In genomic region chr1:168709017-168709681, GRCm38 (mm10) we compare ENCODE assay signal across 9 mouse cellular contexts.
DNase-seq lines count a peak whose midpoint lies in the region; ATAC-seq and TF ChIP-seq lines count a peak whose summit lies in the region.
"Had no signal": no experiment of that assay in that cellular context is flagged by ENCODE, and none has a peak within 500 bp of the region (broad histone marks: within the 10 kb centered on the region; RNA-seq: fewer than 3 reads in every experiment).

No protein-coding gene starts in this region.

- no peak overlapping the region for H3K4me3 ChIP-seq in embryonic facial prominence, embryonic 12.5 days
- peak overlapping the region; percentile 17 for H3K4me3 ChIP-seq in heart, embryonic 16.5 days (ENCODE audit: low read length)
- no peak overlapping the region for H3K4me3 ChIP-seq in myocyte

- WGBS in embryonic facial prominence, embryonic 12.5 days = 19% methylated on average over 21 of the region's 21 CpGs
- 11% methylated on average over 21 of the region's 21 CpGs for WGBS in heart, embryonic 16.5 days

- no peaks in the 10 kb centered on the region for H3K36me3 ChIP-seq in embryonic facial prominence, embryonic 12.5 days
- H3K36me3 ChIP-seq in heart, embryonic 16.5 days (ENCODE audit: control insufficient read depth, insufficient read depth) = no peaks in the 10 kb centered on the region
- no peaks in the 10 kb centered on the region for H3K36me3 ChIP-seq in myocyte (ENCODE audit: control insufficient read depth, insufficient read depth)

- no peak overlapping the region for H3ac ChIP-seq in myocyte (ENCODE audit: control insufficient read depth, insufficient read length)

- TF ChIP-seq POLR2A in myocyte (IDR thresholded peaks at IDR 0.05; ENCODE audit: insufficient read length, low read depth) = no peak

- no peak overlapping the region for H3K9ac ChIP-seq in embryonic facial prominence, embryonic 12.5 days
- peak overlapping the region; percentile 44 for H3K9ac ChIP-seq in heart, embryonic 16.5 days (ENCODE audit: low read length)

- H3K27me3 ChIP-seq in embryonic facial prominence, embryonic 12.5 days = no peaks in the 10 kb centered on the region
- no peaks in the 10 kb centered on the region for H3K27me3 ChIP-seq in heart, embryonic 16.5 days (ENCODE audit: control insufficient read depth, insufficient read depth, low read length)
- H3K27me3 ChIP-seq in myocyte (ENCODE audit: control insufficient read depth, insufficient read depth, insufficient read length) = no peaks in the 10 kb centered on the region
- H3K27me3 ChIP-seq: CH12.LX had no signal

- H3K27ac ChIP-seq in embryonic facial prominence, embryonic 12.5 days = peak overlapping the region; percentile 73
- H3K27ac ChIP-seq in heart, embryonic 16.5 days (ENCODE audit: low read length) = peak overlapping the region; percentile 89

- peak; percentile 60 for DNase-seq in embryo, embryonic 10.5 days (ENCODE audit: low spot score)
- no peak for DNase-seq in embryo, embryonic 10 days (ENCODE audit: low spot score)
- DNase-seq in kidney, postnatal 25 days = peak; percentile 17 to 36
- no peak for DNase-seq in thymus, postnatal 10 days (ENCODE audit: low spot score in 2 of 2)
- DNase-seq in spleen, postnatal 36 days (ENCODE audit: low spot score in 2 of 2) = no peak

- no peaks in the 10 kb centered on the region for H3K9me3 ChIP-seq in embryonic facial prominence, embryonic 12.5 days
- H3K9me3 ChIP-seq in heart, embryonic 16.5 days (replicated peaks; ENCODE audit: control insufficient read depth, low read length) = no peaks in the 10 kb centered on the region

- ATAC-seq in embryonic facial prominence, embryonic 12.5 days (ENCODE audit: insufficient number of reproducible peaks, insufficient read depth, low FRiP score, low TSS enrichment) = no peak
- ATAC-seq in heart, embryonic 16.5 days (replicated peaks; ENCODE audit: extremely low read depth, insufficient read depth, low FRiP score) = peak; percentile 72

- peak overlapping the region; percentile 33 for H3K4me2 ChIP-seq in embryonic facial prominence, embryonic 12.5 days (replicated peaks)
- peak overlapping the region; percentile 56 for H3K4me2 ChIP-seq in heart, embryonic 16.5 days (ENCODE audit: low read depth, low read length)
- peak overlapping the region; percentile 66 for H3K4me2 ChIP-seq in myocyte (ENCODE audit: low read depth)

- peaks cover 14% of the 10 kb centered on the region for H3K4me1 ChIP-seq in embryonic facial prominence, embryonic 12.5 days
- peaks cover 14% of the 10 kb centered on the region for H3K4me1 ChIP-seq in heart, embryonic 16.5 days (ENCODE audit: control insufficient read depth, insufficient read depth, low read length)

- no peaks in the 10 kb centered on the region for H3K79me2 ChIP-seq in myocyte (ENCODE audit: control insufficient read depth, insufficient read depth)

TF ChIP-seq in myocyte, 11 proteins besides CTCF, POLR2A, EP300 and RAD21:
- TF ChIP-seq TCF3 (IDR thresholded peaks at IDR 0.05; ENCODE audit: insufficient read length, low read depth) (no peak), POLR2AphosphoS2 (IDR thresholded peaks at IDR 0.05; ENCODE audit: insufficient read length, low read depth) (no peak), CEBPB (IDR thresholded peaks at IDR 0.05; ENCODE audit: insufficient read depth, poor library complexity, severe bottlenecking) (no peak), MAX (IDR thresholded peaks at IDR 0.05; ENCODE audit: low read depth) (no peak), SRF (IDR thresholded peaks at IDR 0.05; ENCODE audit: control insufficient read depth, insufficient read length, low read depth) (no peak), TCF12 (IDR thresholded peaks at IDR 0.05; ENCODE audit: insufficient read depth, poor library complexity, severe bottlenecking) (no peak), MYOD1 (IDR thresholded peaks at IDR 0.05; ENCODE audit: control insufficient read depth in 1 of 3, insufficient read length in 2 of 3, low read depth in 2 of 3) (no peak), MYOG (IDR thresholded peaks at IDR 0.05; ENCODE audit: control insufficient read depth in 1 of 3, insufficient read depth in 1 of 3, insufficient read length in 2 of 3, low read depth in 2 of 3) (no peak), USF1 (IDR thresholded peaks at IDR 0.05; ENCODE audit: low read depth) (no peak)
TF ChIP-seq in myocyte: peak in this region for 0.

Comparison
In these comparisons a context has a peak if more than half of its experiments do, and no peak if none do; other contexts are left out.
1. DNase-seq: peak in embryo, embryonic 10.5 days (single experiment) and kidney, postnatal 25 days (2 of 2); none in embryo, embryonic 10 days (single experiment), thymus, postnatal 10 days (0 of 2) and spleen, postnatal 36 days (0 of 2).
2. Peak in every context shown above with its lines, with median percentiles within 50 percentile points of each other: H3K4me2 ChIP-seq.